Mouse (Mus musculus) leukemia stem cell, adult 10-12 weeks (primary cell): ENCODE results near the gene Irgc1. TPM values are rescaled to one million over a fixed set of nuclear protein-coding genes. Genes with fewer than 3 reads are reported as not detected.

Experiments used
- polyA plus RNA-seq: library from polyadenylated mRNA; stranded (reverse); fragments of >175 nt; gene quantifications from 2 replicates; pipeline ENCODE4 v1.2.3, GENCODE M21; 2012; ENCODE audit warnings: low replicate concordance

Irgc1 gene
- polyA plus RNA-seq, result not detected in 2 replicates

GRCm38 (mm10) chr7:24451855-24452311 is at the start of gene Irgc1:
Gene Irgc1, minus strand, starts transcription at chr7:24452297.

GRCm38 (mm10) chr7:24481474-24482207 is 29.5 kb upstream of the Irgc1 start, which contains the start of gene Cadm4:
Gene Cadm4, plus strand, starts transcription at chr7:24482023.

GRCm38 (mm10) chr7:24462388-24463319 is 10.6 kb upstream of the Irgc1 start, which contains the start of gene Plaur:
Gene Plaur, plus strand, starts transcription at chr7:24462484.

GRCm38 (mm10) chr7:24399256-24400081 is 52.6 kb downstream of the Irgc1 start, which contains the start of gene Smg9:
Gene Smg9, plus strand, starts transcription at chr7:24399619.

Other genes with a start within 250 kb of the Irgc1 start
- gene Zfp111, start 240.9 kb downstream of the Irgc1 start, polyA plus RNA-seq, result not detected in 2 replicates
- 0.56 TPM in 1 of 2 replicates, not detected in the other for gene Zfp109, start 214.7 kb downstream of the Irgc1 start, polyA plus RNA-seq
- not detected in 2 replicates for gene Zfp108, start 197.5 kb downstream of the Irgc1 start, polyA plus RNA-seq
- gene Zfp93, start 181.9 kb downstream of the Irgc1 start, polyA plus RNA-seq, result 0.33 and 0.41 TPM in 2 replicates
- 1.4 and 3.6 TPM in 2 replicates for gene Zfp61, start 151.1 kb downstream of the Irgc1 start, polyA plus RNA-seq
- 1.3 and 1.9 TPM in 2 replicates for gene Zfp94, start 135.6 kb downstream of the Irgc1 start, polyA plus RNA-seq
- not detected in 2 replicates for gene Tescl, start 118.4 kb downstream of the Irgc1 start, polyA plus RNA-seq
- not detected in 2 replicates for gene Lypd5, start 103.1 kb downstream of the Irgc1 start, polyA plus RNA-seq
- 200 and 304 TPM in 2 replicates for gene Kcnn4, start 82.0 kb downstream of the Irgc1 start, polyA plus RNA-seq
- gene Smg9, start 52.7 kb downstream of the Irgc1 start, polyA plus RNA-seq, result 75.6 and 251 TPM in 2 replicates
- 37.3 and 49.5 TPM in 2 replicates for gene Plaur, start 10.2 kb upstream of the Irgc1 start, polyA plus RNA-seq
- 4.2 and 15.4 TPM in 2 replicates for gene Cadm4, start 29.7 kb upstream of the Irgc1 start, polyA plus RNA-seq
- 13.1 and 23.9 TPM in 2 replicates for gene Zfp428, start 54.7 kb upstream of the Irgc1 start, polyA plus RNA-seq
- not detected in 2 replicates for gene AC161166.1, start 60.2 kb upstream of the Irgc1 start, polyA plus RNA-seq
- 8.4 and 8.9 TPM in 2 replicates for gene Irgq, start 78.4 kb upstream of the Irgc1 start, polyA plus RNA-seq
- not detected in 2 replicates for gene Pinlyp, start 93.8 kb upstream of the Irgc1 start, polyA plus RNA-seq
- gene Xrcc1, start 94.0 kb upstream of the Irgc1 start, polyA plus RNA-seq, result 117 and 588 TPM in 2 replicates
- 11.9 and 12.2 TPM in 2 replicates for gene Ethe1, start 135.2 kb upstream of the Irgc1 start, polyA plus RNA-seq
- 0.47 and 1.9 TPM in 2 replicates for gene Zfp575, start 135.3 kb upstream of the Irgc1 start, polyA plus RNA-seq
- 2.1 and 4.4 TPM in 2 replicates for gene Phldb3, start 158.5 kb upstream of the Irgc1 start, polyA plus RNA-seq
- gene Lypd3, start 184.3 kb upstream of the Irgc1 start, polyA plus RNA-seq, result not detected in 2 replicates
- not detected in 2 replicates for gene Tex101, start 224.4 kb upstream of the Irgc1 start, polyA plus RNA-seq